Mouse (Mus musculus) G1E-ER4 (cell line): ENCODE data around the gene Chst11. TPM values are rescaled to one million over a fixed set of nuclear protein-coding genes. Genes with fewer than 3 reads are reported as not detected.

Experiments
- GATA1 ChIP-seq: IDR thresholded peaks from one replicate; pipeline ENCODE4 v1.8.0; 2012; ENCODE audit warnings: low read length, inconsistent platforms
- polyA plus RNA-seq: library from polyadenylated mRNA; stranded (reverse); fragments of >175 nt; gene quantifications from 2 replicates; pipeline ENCODE4 v1.2.3, GENCODE M21; 2012

The Chst11 gene
- polyA plus RNA-seq, 1 experiment = 15.5 TPM

DNA sequence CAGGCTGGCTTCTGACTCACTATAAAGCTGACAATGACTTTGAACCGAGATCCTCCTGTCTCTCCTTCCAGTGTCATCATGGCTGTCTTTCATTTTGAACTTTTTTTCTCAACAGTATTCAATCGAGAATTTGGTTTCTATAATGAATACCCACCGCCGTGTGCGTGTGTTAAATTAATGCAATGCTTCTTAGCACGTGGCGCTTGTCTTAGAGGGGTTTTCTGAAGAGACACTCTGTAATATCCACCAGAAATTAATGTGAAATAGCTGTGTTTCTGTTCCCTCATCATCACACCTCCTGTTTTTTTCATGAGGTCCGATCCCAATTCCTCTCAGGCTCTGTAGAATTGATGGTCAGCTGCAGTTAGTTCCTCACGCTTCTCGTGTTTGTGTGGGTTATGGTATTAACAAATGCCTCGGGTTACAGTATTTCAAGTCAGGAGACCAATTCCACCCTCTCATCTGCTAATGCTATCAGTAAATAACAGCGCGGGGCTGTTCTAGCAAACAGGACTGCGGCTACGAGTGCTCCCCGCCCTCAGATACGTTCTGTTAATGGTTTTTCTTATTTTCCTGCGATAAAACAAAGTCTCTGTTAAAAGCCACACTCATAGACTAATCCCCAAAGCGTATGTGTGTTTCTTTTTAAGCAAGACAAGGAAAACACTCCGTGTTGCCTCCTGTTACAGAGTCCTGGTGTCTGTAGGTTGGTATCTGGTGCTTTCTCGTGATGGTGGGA lies 32.6 kb downstream of the Chst11 start:
- no peak for TF ChIP-seq GATA1

DNA sequence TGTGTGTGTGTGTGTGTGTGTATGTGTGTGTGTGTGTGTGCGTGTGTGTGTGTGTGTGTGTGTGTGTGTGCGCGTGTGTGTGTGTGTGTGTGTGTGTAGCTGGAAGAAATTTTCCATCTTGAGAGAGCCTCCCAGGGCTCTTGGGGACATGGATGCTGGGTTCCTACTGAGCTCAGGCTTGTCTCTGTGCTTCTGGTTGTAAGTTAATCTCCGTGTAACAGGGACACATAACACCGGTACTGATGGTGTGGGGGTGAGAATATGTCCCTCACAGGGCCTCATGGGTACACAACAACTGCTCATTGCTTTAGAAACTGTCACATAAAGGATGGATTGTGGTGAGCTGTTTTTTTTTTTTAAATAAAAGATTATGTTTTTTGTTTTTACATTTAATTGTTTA lies 33.2 kb downstream of the Chst11 start:
- TF ChIP-seq GATA1 = no peak

DNA sequence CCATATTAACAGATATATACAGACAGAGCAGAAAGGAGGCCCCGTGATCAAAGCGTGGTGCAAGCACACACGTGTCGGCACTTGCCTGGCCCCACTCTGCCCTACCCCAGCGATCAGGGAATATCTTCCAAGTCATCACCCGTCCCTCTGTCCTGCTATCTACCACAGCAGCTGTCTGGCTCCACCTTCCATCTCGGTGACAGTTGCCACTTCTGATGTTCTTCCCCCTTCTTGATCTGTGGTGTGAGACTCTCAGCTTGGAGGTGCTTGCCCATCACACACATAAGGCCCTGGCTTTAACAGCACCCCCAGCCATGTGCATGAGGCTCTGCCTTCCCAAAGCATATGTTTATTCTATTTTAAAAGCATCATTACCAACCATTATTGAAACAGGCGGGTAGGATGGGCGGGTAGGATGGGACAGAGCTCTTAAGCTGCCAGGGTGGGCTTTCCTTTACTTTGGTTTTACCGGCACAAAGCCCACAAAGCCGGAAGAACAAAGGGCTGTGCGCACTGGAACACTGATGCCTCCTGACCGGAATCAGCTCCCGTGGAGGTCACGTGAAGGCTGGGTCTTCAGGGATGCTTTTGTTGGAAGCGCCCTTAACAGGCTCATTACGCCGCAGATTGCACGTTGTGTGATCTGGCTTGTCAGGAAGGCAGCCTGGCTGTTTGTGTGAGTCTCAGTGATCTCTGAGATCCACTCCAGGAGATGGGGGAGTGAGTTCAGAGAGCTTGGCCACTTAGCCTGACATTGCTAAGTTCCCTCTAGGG lies 34.4 kb downstream of the Chst11 start:
- peak; percentile 88 for TF ChIP-seq GATA1

DNA sequence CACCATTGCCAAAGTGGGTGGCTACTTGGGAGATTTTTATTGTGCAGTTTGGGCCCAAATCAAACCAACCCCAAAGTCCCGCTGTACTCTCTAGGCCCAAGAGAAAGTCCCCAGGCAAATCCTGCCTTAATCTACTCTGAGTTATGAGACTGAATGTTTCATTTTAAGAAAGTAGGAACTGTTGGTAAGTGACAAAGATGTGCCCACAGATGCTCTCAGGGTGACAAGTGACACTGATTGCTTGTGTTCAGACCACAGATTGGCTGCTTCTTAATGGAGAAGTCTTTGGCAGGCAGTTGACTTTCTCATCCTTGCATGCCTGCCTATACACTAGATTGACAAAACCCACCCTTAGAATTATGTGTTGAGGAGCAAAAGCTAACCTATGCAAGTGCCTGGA lies 37.3 kb downstream of the Chst11 start:
- TF ChIP-seq GATA1 = no peak

DNA sequence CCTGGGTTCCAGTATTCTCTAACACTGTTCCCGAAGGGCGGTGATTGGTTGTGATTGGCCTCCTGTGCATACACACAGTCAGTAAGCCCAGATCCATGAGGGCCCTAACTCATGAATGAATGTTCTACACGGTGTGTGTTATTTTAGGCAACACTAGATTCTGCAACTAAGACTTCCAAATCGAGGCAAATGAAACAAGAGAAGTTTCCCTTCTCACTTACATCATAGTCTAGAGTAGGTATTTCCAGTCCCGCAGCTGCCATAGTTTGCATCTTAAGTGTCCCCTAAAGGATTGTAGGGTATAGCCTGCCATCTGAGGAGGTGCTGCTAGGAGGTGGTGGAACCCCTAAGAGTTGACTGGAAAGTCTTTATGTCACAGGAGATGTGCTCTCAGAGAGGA lies 40.9 kb downstream of the Chst11 start:
- TF ChIP-seq GATA1 = no peak

DNA sequence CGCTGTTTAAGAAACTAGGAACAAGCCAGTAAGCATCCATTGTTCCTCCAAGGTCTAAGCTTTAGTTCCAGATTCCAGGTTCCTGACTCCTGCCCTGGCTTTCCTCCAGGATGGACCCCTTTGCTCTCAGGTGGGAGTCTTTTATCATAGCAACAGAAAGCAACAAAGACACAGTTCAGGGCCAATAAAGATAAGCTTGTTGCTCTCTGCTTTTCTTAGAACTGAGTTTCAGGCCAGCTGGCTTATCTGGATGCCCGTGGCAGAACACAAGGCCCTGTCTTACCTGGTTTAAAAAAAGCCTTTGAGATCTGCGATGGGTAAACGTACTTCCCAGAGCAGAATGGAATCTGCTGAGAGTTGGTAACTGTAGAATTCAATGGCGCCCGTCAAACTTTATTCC lies 42.4 kb downstream of the Chst11 start:
- TF ChIP-seq GATA1 = no peak

DNA sequence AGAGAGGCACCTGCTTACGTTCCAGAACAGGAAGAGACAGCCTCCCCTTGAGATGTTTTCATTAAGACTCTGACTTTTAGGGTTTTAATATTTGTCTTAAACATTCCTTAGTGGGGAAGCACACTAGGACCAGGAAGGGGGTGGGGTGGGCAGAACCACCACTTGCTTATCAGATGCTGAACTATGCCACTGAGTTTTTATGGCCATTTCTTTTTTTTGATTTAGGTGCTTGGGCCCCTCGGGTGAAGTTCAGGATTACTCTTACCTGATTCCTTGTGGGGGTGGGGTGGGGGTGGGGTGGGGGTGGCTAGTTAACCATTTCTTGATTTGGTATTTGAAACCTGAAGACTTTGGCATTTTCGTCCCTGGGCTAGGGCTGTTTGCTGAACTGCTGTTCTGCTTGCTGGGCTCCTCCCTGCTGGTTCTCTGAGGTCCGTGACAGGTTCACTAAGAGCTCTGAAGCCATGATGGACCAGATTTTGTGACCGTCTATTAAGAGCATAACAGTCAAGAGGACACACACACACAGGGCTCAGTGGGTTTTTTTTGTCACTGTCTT lies 44.9 kb downstream of the Chst11 start:
- TF ChIP-seq GATA1 = no peak

DNA sequence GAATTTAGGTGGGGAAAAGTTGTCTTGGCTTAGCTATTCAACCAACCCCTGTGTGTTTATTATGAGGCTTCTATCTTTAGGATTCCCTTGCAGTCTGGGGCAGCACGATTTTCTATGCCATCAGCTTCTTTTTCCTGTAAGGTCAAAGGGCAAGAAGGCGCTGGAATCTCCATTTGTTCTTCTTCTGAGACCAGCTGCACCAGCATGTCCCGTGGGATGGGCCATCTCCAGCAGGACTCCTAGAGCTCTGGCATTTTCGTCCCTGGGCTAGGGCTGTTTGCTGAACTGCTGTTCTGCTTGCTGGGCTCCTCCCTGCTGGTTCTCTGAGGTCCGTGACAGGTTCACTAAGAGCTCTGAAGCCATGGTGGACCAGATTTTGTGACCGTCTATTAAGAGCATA lies 45.6 kb downstream of the Chst11 start:
- no peak for TF ChIP-seq GATA1

DNA sequence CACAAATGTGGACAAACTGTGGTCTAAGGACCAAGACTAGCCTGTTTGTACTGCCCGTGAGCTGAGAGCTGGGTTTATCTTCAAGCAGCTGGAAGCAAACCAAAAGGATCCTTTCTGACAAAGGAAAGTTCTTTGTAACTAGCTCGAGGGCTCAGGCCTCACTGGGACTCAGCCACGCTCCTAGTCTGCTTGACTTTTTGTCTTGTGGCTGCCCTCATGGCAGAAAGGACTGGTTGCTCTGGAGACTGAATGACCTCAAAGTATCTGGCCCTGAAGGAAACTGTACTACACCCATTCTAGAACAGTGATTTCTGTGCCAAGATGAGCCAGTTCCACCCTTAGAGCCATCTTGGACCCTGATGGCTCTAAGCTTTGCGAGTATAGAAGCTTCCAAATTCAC lies 46.3 kb downstream of the Chst11 start:
- TF ChIP-seq GATA1 = no peak

DNA sequence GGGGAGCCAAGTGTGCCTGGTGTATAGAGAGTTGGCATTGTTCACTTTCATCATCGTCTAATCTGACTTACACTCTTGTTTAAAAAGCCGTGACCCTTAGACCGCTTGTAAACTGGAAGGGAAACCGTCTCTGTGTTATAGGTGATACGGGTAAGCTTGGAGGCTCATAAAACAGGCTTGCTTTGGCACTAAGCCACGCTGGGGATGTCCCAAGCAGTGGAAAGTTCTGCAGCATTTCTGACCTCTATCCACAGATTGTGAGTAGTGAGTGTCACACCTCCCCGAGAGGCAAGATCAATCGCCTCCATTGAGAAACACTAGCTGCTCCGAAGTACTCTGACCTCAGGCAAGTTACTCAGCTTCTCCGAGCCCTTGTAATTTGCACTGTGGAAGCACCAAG lies 47.3 kb downstream of the Chst11 start:
- TF ChIP-seq GATA1 = no peak

DNA sequence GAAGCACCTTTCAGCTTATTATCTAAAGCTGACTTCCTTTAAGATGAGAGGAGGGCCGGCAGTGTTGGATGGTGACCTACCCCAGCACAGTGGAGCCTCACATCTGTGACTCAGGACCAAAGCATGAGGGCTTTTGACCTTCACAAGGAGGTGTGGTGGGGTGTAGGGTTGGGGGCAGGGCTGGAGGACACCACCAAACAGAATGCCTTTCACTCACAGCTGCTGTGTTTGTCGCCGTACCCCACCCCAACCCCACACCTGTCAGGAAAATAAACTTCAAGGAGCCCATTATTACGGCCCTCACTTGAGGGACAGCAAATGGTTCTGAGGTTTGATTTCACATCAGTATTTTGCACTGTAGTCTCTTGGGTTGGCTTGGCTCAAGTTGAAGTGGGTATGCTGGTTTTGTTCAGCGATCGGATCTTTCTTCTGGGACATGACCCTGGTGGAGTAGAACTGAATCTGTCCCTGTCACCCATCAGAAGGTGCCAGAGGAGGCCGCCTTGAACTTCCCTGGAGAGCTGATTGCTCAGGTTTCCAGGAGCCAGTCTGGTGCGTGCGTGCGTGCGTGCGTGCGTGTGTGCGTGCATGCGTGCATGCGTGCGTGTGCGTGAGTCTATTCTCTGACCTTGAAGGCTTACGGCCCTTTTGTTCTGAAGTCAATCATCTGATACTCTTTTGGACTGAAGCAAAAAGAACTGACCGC lies 51.2 kb downstream of the Chst11 start:
- no peak for TF ChIP-seq GATA1

DNA sequence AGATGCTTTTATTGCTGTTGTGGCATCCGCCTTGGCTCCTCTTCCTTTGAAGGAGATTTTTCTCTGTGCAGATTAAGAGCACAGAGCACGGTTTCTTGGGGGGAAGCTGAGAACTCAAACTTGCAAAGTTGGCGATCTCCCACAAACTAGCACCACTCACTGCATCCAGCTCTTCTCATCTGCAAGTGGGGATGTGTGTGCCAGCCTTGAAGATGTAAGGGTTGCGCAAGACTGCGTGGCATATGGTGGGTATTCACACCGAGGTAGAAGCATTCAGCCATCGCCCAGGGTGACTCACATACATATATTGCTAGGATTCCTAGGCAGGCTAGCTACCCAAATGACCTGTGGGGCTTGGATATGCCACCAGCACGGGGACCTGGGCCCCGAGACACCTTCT lies 52.9 kb downstream of the Chst11 start:
- TF ChIP-seq GATA1 = no peak

DNA sequence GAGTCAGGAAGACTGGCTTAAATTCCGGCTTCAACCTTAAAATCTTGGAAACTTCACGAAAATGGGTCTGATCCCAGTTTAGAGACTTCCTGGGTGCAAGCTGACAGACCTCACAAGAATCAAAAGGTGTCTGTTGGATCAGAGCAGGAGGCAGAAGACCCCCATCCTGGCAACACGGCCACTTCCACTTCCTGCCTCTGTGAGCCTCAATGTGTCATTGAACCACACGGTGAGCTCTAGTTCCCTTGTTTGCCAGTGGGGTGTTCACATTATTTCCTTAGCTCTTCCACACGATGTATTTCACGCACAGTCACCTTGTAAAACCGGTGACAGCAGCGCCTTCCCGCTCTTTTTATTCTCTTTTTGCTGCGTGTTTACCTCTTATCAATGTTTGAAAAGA lies 54.1 kb downstream of the Chst11 start:
- no peak for TF ChIP-seq GATA1

DNA sequence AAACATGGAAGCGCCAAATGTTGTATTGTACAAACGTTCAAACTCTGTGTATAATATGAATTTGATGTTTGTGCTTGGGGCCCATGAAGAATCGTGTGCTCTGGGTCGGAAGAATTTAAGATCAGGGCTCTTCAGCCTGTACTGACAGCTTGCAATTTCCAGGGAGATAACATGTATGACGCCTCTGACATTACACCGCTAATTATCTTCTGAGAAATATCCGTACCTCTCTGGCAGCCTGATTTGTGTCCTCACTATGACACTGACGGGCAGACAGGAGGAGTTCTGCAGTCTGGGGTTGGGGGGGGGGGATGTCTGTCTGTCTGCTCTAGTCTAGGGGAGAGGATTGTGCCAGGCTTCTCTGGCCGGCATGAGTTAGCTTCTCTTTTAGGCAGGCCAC lies 56.6 kb downstream of the Chst11 start:
- no peak for TF ChIP-seq GATA1

DNA sequence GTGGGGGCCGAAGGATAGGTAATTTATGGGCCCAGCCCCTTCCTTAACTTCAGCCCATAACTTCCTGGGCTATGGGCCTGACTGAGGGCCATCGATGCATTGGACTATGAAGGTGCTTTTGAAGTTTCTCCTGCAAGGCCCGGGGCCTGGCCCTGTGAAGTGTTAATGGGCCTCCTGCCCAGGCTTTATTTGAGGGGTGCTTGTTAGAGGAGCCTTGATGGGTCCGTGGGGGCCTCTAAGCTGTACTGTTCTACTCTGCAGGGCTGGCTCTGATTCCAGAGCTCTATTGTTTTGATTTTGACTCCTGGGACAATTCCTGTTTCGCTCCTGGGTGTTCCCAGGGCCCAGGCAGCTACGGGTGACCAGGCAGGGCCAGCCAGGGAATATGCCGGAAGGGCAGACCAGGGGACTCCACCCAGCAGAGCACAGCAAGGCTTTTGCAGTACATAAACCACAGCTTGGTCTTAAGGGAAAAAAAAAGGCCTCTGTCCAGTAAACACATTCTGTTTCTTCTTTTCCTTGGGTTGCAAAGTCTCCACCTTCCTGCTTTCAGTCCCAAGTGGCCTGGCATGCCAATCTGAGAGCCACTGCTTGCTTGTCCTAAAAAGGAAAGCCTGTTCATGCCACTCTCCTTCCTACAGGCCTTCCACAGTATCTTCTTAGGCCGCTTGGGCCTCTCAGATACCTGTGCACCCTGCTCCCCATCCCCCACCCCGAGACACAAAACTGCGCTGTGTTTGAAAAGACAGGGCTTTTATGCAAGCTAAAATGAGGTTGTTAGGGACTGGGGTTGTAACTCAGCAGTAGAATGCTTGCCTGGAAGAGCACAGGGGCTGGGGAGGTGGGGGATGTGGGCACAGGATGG lies 57.5 kb downstream of the Chst11 start:
- no peak for TF ChIP-seq GATA1
